Mouse (Mus musculus) spleen, adult 2 months (tissue): ENCODE measurements around the gene Pde6h.

Experiments used
- CTCF ChIP-seq: fragments of 200-500 bp; IDR thresholded peaks from 2 replicates; pipeline ENCODE4 v1.5.1; 2011; ENCODE audit warnings: mild to moderate bottlenecking, inconsistent platforms; ENCODE audit not compliant: insufficient read depth, insufficient read length, insufficient replicate concordance; ENCODE audit errors: extremely low read depth
- POLR2A ChIP-seq: fragments of 200-500 bp; IDR thresholded peaks from 2 replicates; pipeline ENCODE4 v1.6.1; 2011; ENCODE audit warnings: low read depth, low read length, inconsistent platforms

DNA sequence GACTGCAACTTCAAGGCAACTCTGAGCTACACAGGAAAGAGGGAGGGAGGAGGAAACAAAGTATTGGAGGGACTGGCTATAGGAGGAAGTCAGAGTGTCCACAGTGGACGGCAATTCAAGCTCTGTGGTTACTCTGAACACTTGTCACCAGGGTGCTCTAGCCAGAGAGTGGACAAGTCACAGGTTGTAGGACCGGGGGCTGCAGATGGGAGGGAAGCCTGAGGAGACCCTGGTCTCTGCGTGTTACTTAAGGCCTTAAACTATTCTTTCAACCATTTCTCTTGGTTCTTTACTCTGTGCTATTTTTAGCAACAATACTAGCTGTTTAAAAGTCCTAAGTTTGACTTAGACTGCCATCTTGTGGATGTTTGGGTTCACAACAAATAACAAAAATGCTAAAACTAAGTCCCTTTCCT lies 56.7 kb downstream of the Pde6h start:
- TF ChIP-seq CTCF (no peak), POLR2A (no peak)
